Mouse (Mus musculus) neutrophil, adult 5-6 weeks (primary cell): ENCODE measurements around the gene Acy3. TPM values are rescaled to one million over a fixed set of nuclear protein-coding genes. Genes with fewer than 3 reads are reported as not detected.
"Not testable (repeated sequence)": the region's sequence is repeated elsewhere in the genome, so short reads cannot be mapped to it uniquely, and the experiment has no call there.

Source experiments
- ATAC-seq: fragments of 151-379, 151-347 bp; 2 replicates; pipeline ENCODE4 v1.8.0; 2017; ENCODE audit warnings: mild to moderate bottlenecking, moderate TSS enrichment; ENCODE audit not compliant: insufficient number of reproducible peaks, poor library complexity, low FRiP score, severe bottlenecking; ENCODE audit errors: extremely low read depth
- total RNA-seq: library from RNA; stranded (forward); fragments of 200-1000 nt; gene quantifications from 2 replicates; pipeline ENCODE4 v1.2.3, GENCODE M21; 2017

Acy3 gene
- total RNA-seq, 1 experiment from 2014 or later, result not detected

- no peak for ATAC-seq
These were observed 19.9 kb upstream of the Acy3 start for GRCm38 (mm10) chr19:3966330-3967075.

DNA sequence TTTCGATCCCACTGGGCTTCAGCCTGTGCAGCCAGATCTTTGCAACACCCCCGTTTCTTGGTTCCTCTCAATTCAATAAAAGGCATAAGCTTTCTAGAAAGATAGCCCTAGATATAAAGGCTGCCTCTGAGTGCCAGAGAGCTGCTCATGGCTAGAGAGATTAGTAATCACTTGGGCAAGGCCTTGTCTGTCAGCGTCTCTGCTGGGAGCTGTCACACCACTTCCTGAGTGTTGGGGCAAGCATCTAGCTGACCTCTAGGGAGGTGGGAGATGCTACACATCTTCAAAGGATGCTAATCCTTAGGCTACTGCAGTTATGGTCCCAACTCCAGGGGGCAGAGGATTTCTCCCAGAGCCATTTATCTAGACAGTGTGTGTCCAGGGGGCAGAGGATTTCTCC is 19.1 kb upstream of the Acy3 start:
- ATAC-seq, result no peak

GRCm38 (mm10) chr19:3972229-3972628 is 14.1 kb upstream of the Acy3 start, which contains the start of gene Aldh3b2:
Aldh3b2 (plus strand) TSS chr19:3972328.
- ATAC-seq, result no peak

DNA sequence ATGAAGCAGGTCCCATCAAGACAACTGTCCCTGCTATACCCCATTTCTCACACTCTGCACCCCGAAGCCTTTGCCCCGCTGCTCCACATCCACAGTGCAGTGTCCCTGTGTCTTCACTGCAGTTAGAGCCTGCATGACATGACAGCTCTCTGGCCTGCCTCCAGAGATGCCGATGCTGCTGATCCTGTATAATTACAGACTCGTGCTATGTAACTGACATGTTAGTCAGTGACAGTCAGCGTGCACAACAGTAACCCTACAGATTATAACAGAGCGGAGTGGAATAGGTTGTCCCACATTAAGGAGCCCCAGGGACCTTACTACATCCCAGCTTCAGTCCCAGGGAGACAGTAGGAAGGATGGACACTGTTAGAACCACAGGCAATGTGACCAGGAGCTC is 11.8 kb upstream of the Acy3 start:
- ATAC-seq, result not testable (repeated sequence)

- ATAC-seq, result no peak
These were observed 10.5 kb upstream of the Acy3 start for GRCm38 (mm10) chr19:3975866-3976265.

DNA sequence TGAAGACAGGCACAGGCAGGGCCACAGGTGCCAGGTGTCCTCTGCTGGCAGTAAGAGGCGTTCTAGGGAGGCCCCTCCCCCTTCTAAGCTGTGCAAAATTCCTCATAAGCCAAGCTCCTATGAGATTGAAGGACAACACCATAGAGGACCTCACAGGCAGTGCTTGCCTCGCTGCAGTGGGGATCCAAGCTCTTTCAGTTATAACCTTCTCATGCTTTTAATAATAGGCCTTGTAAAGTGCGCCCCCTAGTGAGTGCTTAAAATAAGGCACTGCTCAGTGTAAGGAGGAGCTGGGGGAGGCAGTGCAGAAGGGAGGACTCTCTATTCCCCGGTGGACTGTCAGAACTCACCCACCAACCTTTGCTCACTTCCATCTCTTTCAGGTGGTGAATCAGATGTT is 6.1 kb upstream of the Acy3 start:
- peak; percentile 68 for ATAC-seq

- ATAC-seq, result no peak
These were observed 5.5 kb upstream of the Acy3 start for GRCm38 (mm10) chr19:3980917-3981316.

- ATAC-seq, result no peak
These were observed 2.7 kb upstream of the Acy3 start for GRCm38 (mm10) chr19:3983527-3984200.

- ATAC-seq, result no peak
These were observed 1.1 kb upstream of the Acy3 start for GRCm38 (mm10) chr19:3985261-3985681.

DNA sequence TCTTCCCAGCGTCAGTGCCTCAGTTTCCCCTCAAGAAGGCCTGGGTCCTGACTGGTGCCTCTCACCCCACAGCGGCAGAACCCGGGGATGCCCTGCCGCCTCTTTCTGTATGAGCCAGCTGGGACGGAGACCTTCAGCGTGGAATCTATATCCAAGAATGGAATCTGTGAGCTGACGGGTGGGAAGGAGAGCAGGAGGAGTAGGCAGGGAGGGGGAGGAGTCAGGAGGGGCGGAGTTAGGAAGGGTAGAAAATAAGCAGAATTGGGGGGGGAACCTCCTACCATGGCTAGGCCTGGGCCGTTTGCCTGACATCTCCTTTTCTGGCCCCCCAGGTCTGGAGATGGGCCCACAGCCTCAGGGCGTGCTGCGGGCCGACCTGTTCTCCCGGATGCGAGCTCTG is 1.7 kb downstream of the Acy3 start:
- no peak for ATAC-seq

GRCm38 (mm10) chr19:3988750-3989149 is 2.4 kb downstream of the Acy3 start:
- no peak for ATAC-seq

- ATAC-seq, result no peak
These were observed 4.4 kb downstream of the Acy3 start for GRCm38 (mm10) chr19:3990804-3991203.

- no peak for ATAC-seq
These were observed 5.2 kb downstream of the Acy3 start for GRCm38 (mm10) chr19:3991562-3991961.

GRCm38 (mm10) chr19:3991966-3992365 is 5.6 kb downstream of the Acy3 start:
- ATAC-seq, result no peak

DNA sequence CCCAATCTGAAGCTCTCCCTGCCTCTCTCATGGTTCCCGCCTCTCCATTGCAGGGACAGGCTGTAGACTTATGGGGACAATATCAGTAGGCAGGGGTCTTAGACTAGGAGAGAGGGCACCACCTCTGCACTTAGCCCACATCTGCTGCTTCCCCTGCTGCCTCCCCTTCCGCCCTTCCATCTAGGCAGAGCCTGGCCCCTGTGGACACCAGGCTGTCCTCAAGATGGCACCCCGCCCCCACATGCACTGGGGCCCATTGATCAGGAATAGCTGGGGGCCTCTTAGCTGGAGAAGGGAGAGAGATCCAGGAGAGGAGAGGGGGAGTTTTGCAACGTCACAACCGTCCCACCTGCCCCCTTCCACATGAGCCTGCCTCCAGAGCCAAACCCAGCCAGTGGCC is 6.0 kb downstream of the Acy3 start, which contains the start of gene Tbx10:
Gene Tbx10 (plus strand): TSS at position 337 of the 400 bp plus-strand sequence.
- ATAC-seq, result no peak

DNA sequence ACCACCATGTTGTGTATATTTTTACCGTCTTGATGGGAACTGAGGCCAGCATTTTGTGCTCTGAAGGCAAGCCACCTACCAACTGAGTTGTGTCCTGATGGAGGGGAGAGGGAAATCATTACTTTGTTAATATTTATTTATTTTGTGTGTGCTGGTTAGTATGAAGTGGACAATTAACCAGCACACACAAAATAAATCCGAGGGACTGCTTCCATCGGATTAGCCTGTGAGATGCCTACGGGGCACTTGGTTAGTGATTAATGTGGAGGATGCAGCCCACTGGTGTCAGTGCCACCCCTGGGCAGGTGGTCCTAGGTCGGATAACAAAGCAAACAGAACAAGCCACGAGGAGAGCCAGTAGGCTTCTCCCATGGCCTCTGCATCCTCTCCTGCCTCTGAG is 8.6 kb downstream of the Acy3 start:
- ATAC-seq, result no peak

DNA sequence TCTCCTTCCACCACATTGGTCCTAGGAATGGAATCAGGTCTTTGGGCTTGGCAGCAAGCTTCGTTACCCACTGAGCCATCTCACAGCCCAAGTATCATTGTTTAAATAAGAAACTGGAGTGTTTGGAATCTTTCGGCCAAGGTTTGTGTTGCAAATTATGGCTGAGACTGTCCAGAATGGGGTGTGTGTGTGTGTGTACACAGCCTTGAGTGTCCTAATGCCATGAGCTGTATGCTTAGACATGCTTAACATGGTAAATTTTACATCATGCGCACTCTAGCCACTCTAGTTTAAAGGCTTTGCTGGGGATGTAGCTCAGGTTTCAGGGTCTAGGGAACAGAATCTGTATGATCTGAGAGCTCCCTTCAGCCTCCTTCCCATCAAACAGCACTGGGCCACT is 9.1 kb downstream of the Acy3 start:
- no peak for ATAC-seq

- no peak for ATAC-seq
These were observed 9.7 kb downstream of the Acy3 start for GRCm38 (mm10) chr19:3996106-3996505.

- no peak for ATAC-seq
These were observed 10.4 kb downstream of the Acy3 start for GRCm38 (mm10) chr19:3996747-3997146.

DNA sequence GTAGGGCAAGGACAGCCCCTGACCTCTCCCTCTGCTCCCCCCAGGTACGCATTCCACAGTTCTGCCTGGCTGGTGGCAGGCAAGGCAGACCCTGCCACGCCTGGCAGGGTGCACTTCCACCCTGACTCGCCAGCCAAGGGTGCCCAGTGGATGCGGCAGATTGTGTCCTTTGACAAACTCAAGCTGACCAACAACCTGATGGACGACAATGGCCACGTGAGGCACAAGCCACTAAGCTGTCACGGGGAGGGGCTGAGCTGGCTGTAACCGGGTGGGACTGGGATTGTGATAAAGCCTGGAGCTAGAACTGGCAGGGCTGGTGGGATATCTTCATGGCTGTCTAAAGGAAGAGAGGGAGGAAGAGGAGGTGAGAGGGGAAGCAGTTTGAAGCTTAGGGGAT is 10.9 kb downstream of the Acy3 start:
- no peak for ATAC-seq
